Mouse (Mus musculus): ENCODE results near the gene Sez6. TPM values are rescaled to one million over a fixed set of nuclear protein-coding genes. Genes with fewer than 3 reads are reported as not detected.

Sez6 gene
- polyA plus RNA-seq (2015; fragmentation: Nextera tagmentation; extraction: Ambion mirVana) = 0.19 and 0.27 TPM in 2 replicates

- peaks cover 84% of the 10 kb centered on the region for H3K27me3 ChIP-seq (ENCODE audit: insufficient read depth, low read length)
These were observed at the start of gene Sez6 for GRCm38 (mm10) chr11:77930751-77931540. Sez6 (plus strand) TSS chr11:77930800.

DNA sequence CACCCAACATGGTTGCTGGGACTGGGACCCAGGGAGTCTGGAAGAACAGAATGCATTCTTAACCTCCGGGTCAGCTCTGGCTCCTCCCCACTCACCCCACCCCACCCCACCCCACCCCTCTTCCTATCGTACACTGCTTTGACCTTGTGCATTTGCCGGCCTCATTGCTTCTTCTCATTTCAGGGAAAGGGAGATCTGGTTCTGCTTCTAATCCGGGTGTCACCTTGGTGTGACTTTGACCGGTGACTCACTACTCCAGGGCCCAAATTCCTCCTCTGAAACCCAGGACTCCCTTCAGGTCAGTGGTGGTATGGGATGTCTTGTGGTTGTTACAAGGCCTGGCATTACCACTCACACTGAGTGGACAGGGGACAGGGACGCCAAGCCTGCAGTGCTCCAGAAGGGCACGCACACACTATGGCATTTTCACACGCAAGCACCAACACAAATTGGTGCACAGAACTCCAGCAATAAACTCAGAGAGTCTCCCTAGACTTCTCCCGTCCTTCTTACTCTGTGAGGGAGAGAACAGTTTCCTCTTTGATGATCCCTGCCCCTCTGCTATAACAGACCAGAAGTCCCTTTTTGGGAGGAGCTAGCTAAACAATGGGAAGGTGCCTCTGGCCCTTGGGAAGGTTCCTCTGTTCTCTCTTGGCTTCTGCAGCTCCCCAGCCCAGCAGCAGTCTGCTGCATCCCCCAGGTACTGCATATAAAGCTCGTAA is 45.9 kb upstream of the Sez6 start:
- H3K4me3 ChIP-seq (ENCODE audit: low read length) = no peak overlapping the region
- WGBS = 35% methylated on average over 10 of the region's 10 CpGs
- H3K4me1 ChIP-seq (ENCODE audit: insufficient read depth, low read length) = no peaks in the 10 kb centered on the region
- H3K4me2 ChIP-seq (replicated peaks; ENCODE audit: low read depth, low read length) = no peak overlapping the region
- H3K27ac ChIP-seq (ENCODE audit: low read length) = no peak overlapping the region
- 0 out of 2 replicates have a peak, but pooled peaks cover 3% of the 10 kb centered on the region for H3K27me3 ChIP-seq (ENCODE audit: insufficient read depth, low read length)
- no peak for ATAC-seq (ENCODE audit: low FRiP score, low TSS enrichment)
- no peaks in the 10 kb centered on the region for H3K36me3 ChIP-seq (ENCODE audit: insufficient read depth, low read length)
- no peak overlapping the region for H3K9ac ChIP-seq (replicated peaks; ENCODE audit: low read length)
- no peaks in the 10 kb centered on the region for H3K9me3 ChIP-seq (ENCODE audit: low read length)

More at GRCm38 (mm10) chr11:77930751-77931540, at the start of gene Sez6:
- Histone ChIP-seq H3K4me1 (ENCODE audit: insufficient read depth, low read length) (peaks cover 12% of the 10 kb centered on the region), H3K27ac (ENCODE audit: low read length) (no peak within 1 kb of the TSS), H3K36me3 (ENCODE audit: insufficient read depth, low read length) (no peaks in the 10 kb centered on the region), H3K9me3 (ENCODE audit: low read length) (no peaks in the 10 kb centered on the region), H3K9ac (replicated peaks; ENCODE audit: low read length) (no peak within 1 kb of the TSS), H3K4me2 (replicated peaks; ENCODE audit: low read depth, low read length) (peak within 1 kb of the TSS; percentile 95), H3K4me3 (ENCODE audit: low read length) (peak within 1 kb of the TSS; percentile 54)
- ATAC-seq (ENCODE audit: low FRiP score, low TSS enrichment) = peak; percentile 91
- WGBS = under 1% methylated on average over 49 of the region's 94 CpGs

GRCm38 (mm10) chr11:77885246-77885575 is 45.4 kb upstream of the Sez6 start:
- Histone ChIP-seq H3K9me3 (ENCODE audit: low read length) (no peaks in the 10 kb centered on the region), H3K27me3 (ENCODE audit: insufficient read depth, low read length) (0 out of 2 replicates have a peak, but pooled peaks cover 3% of the 10 kb centered on the region), H3K4me1 (ENCODE audit: insufficient read depth, low read length) (no peaks in the 10 kb centered on the region), H3K9ac (replicated peaks; ENCODE audit: low read length) (no peak overlapping the region), H3K27ac (ENCODE audit: low read length) (no peak overlapping the region), H3K36me3 (ENCODE audit: insufficient read depth, low read length) (no peaks in the 10 kb centered on the region), H3K4me3 (ENCODE audit: low read length) (no peak overlapping the region), H3K4me2 (replicated peaks; ENCODE audit: low read depth, low read length) (no peak overlapping the region)
- 44% methylated on average over 8 of the region's 8 CpGs for WGBS
- no peak for ATAC-seq (ENCODE audit: low FRiP score, low TSS enrichment)

DNA sequence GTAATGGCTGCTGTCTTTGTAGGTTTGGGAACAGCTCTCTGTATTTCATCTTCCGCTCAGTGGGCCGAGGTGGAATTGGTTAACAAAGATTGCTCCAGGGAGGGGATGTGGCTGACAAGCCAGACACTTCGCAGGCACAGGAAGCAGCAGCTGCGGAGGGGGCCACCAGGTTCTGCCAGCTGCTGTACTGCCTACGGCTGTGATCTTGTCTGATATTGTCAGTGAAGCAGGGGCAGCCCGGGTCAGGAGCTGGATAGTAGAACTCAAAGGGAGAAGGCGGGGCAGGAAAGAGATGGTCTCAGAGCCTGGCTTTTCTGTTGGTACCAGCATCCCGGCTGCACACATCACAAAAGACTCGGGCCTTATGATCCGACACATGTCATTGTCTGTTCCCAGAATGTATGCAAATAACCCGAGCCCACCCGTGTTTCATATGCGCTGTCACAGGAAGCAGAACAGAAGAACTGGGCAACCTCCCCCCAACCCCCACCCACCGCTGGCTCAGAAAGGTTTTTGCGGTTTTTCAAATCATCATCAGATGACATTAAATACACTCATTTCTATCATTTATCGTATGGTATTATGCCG is 43.1 kb upstream of the Sez6 start:
- H3K27me3 ChIP-seq (ENCODE audit: insufficient read depth, low read length) = 0 out of 2 replicates have a peak, but pooled peaks cover 3% of the 10 kb centered on the region
- 47% methylated on average over 17 of the region's 17 CpGs for WGBS
- no peaks in the 10 kb centered on the region for H3K4me1 ChIP-seq (ENCODE audit: insufficient read depth, low read length)
- H3K4me3 ChIP-seq (ENCODE audit: low read length) = no peak overlapping the region
- no peak overlapping the region for H3K9ac ChIP-seq (replicated peaks; ENCODE audit: low read length)
- ATAC-seq (ENCODE audit: low FRiP score, low TSS enrichment) = no peak
- H3K27ac ChIP-seq (ENCODE audit: low read length) = no peak overlapping the region
- H3K9me3 ChIP-seq (ENCODE audit: low read length) = no peaks in the 10 kb centered on the region
- no peaks in the 10 kb centered on the region for H3K36me3 ChIP-seq (ENCODE audit: insufficient read depth, low read length)
- no peak overlapping the region for H3K4me2 ChIP-seq (replicated peaks; ENCODE audit: low read depth, low read length)

- H3K9ac ChIP-seq (replicated peaks; ENCODE audit: low read length) = no peak overlapping the region
- WGBS = 77% methylated on average over 5 of the region's 5 CpGs
- ATAC-seq (ENCODE audit: low FRiP score, low TSS enrichment) = no peak
- no peaks in the 10 kb centered on the region for H3K9me3 ChIP-seq (ENCODE audit: low read length)
- H3K36me3 ChIP-seq (ENCODE audit: insufficient read depth, low read length) = no peaks in the 10 kb centered on the region
- no peak overlapping the region for H3K4me3 ChIP-seq (ENCODE audit: low read length)
- no peak overlapping the region for H3K27ac ChIP-seq (ENCODE audit: low read length)
- H3K4me1 ChIP-seq (ENCODE audit: insufficient read depth, low read length) = peaks cover 6% of the 10 kb centered on the region
- H3K4me2 ChIP-seq (replicated peaks; ENCODE audit: low read depth, low read length) = no peak overlapping the region
- 0 out of 2 replicates have a peak, but pooled peaks cover 3% of the 10 kb centered on the region for H3K27me3 ChIP-seq (ENCODE audit: insufficient read depth, low read length)
These were observed 41.8 kb upstream of the Sez6 start for GRCm38 (mm10) chr11:77888846-77889245.

DNA sequence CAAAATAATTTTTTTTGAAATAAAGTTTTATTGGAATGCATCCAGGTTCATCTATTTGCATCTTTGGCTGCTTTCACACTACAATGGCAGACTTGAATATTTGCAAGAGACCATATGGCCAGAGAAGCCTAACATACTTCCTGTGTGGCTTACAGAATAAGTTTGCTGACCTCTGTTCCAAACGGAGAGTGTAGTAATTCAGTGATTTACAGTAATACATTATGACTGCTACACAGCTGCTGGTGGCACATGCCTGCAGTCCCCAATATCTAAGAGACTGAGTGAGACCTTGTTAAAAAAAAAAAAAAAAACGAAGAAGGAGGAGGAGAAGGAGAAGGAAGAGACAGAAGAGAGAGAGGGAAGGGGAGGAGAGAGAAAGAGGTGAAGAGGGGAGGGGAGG is 41.1 kb upstream of the Sez6 start:
- ATAC-seq (ENCODE audit: low FRiP score, low TSS enrichment) = no peak
- no peak overlapping the region for H3K4me3 ChIP-seq (ENCODE audit: low read length)
- no peaks in the 10 kb centered on the region for H3K9me3 ChIP-seq (ENCODE audit: low read length)
- peaks cover 13% of the 10 kb centered on the region for H3K4me1 ChIP-seq (ENCODE audit: insufficient read depth, low read length)
- H3K27ac ChIP-seq (ENCODE audit: low read length) = no peak overlapping the region
- 0 out of 2 replicates have a peak, but pooled peaks cover 3% of the 10 kb centered on the region for H3K27me3 ChIP-seq (ENCODE audit: insufficient read depth, low read length)
- H3K9ac ChIP-seq (replicated peaks; ENCODE audit: low read length) = no peak overlapping the region
- H3K36me3 ChIP-seq (ENCODE audit: insufficient read depth, low read length) = no peaks in the 10 kb centered on the region
- H3K4me2 ChIP-seq (replicated peaks; ENCODE audit: low read depth, low read length) = no peak overlapping the region
- 14% methylated on average over 1 of the region's 2 CpGs for WGBS

- no peaks in the 10 kb centered on the region for H3K9me3 ChIP-seq (ENCODE audit: low read length)
- no peak overlapping the region for H3K27ac ChIP-seq (ENCODE audit: low read length)
- H3K27me3 ChIP-seq (ENCODE audit: insufficient read depth, low read length) = peaks cover 8% of the 10 kb centered on the region; the same call in 1 of the 2 replicates
- no peak overlapping the region for H3K4me2 ChIP-seq (replicated peaks; ENCODE audit: low read depth, low read length)
- no peak overlapping the region for H3K9ac ChIP-seq (replicated peaks; ENCODE audit: low read length)
- ATAC-seq (ENCODE audit: low FRiP score, low TSS enrichment) = no peak
- no peak overlapping the region for H3K4me3 ChIP-seq (ENCODE audit: low read length)
- H3K36me3 ChIP-seq (ENCODE audit: insufficient read depth, low read length) = no peaks in the 10 kb centered on the region
- peaks cover 14% of the 10 kb centered on the region for H3K4me1 ChIP-seq (ENCODE audit: insufficient read depth, low read length)
- 45% methylated on average over 2 of the region's 2 CpGs for WGBS
These were observed 39.8 kb upstream of the Sez6 start for GRCm38 (mm10) chr11:77890648-77891258.

- no peak overlapping the region for H3K27ac ChIP-seq (ENCODE audit: low read length)
- H3K4me2 ChIP-seq (replicated peaks; ENCODE audit: low read depth, low read length) = peak overlapping the region; percentile 17; the same call in 1 of the 2 replicates
- H3K27me3 ChIP-seq (ENCODE audit: insufficient read depth, low read length) = peaks cover 26% of the 10 kb centered on the region
- no peak for ATAC-seq (ENCODE audit: low FRiP score, low TSS enrichment)
- no peak overlapping the region for H3K4me3 ChIP-seq (ENCODE audit: low read length)
- H3K9ac ChIP-seq (replicated peaks; ENCODE audit: low read length) = no peak overlapping the region
- WGBS = 15% methylated on average over 5 of the region's 5 CpGs
- peaks cover 27% of the 10 kb centered on the region for H3K4me1 ChIP-seq (ENCODE audit: insufficient read depth, low read length)
- no peaks in the 10 kb centered on the region for H3K9me3 ChIP-seq (ENCODE audit: low read length)
- H3K36me3 ChIP-seq (ENCODE audit: insufficient read depth, low read length) = no peaks in the 10 kb centered on the region
These were observed 37.7 kb upstream of the Sez6 start for GRCm38 (mm10) chr11:77892883-77893282.

- Histone ChIP-seq H3K36me3 (ENCODE audit: insufficient read depth, low read length) (no peaks in the 10 kb centered on the region), H3K4me2 (replicated peaks; ENCODE audit: low read depth, low read length) (peak overlapping the region; percentile 14; the same call in 1 of the 2 replicates), H3K4me3 (ENCODE audit: low read length) (no peak overlapping the region), H3K27me3 (ENCODE audit: insufficient read depth, low read length) (peaks cover 30% of the 10 kb centered on the region), H3K27ac (ENCODE audit: low read length) (peak overlapping the region; percentile 90), H3K9ac (replicated peaks; ENCODE audit: low read length) (no peak overlapping the region), H3K9me3 (ENCODE audit: low read length) (no peaks in the 10 kb centered on the region), H3K4me1 (ENCODE audit: insufficient read depth, low read length) (peaks cover 27% of the 10 kb centered on the region)
- 37% methylated on average over 6 of the region's 6 CpGs for WGBS
- ATAC-seq (ENCODE audit: low FRiP score, low TSS enrichment) = no peak
These were observed 37.3 kb upstream of the Sez6 start for GRCm38 (mm10) chr11:77893283-77893682.

Data from kidney, embryonic 16.5 days (tissue).